Mouse (Mus musculus) brain, embryonic 14.5 days (tissue): ENCODE results near the gene Tlx1. TPM values are rescaled to one million over a fixed set of nuclear protein-coding genes. Genes with fewer than 3 reads are reported as not detected.
A peak's percentile ranks its signal among the peaks of the same experiment; 100 is the strongest.

Source experiments
- DNase-seq: peaks from one replicate; pipeline ENCODE4 v3.0.0-alpha.2; 2011; ENCODE audit warnings: low read depth
- CTCF ChIP-seq: fragments of 200-500 bp; IDR thresholded peaks from 2 replicates; pipeline ENCODE4 v1.5.1; 2012; ENCODE audit warnings: inconsistent platforms, mild to moderate bottlenecking, moderate library complexity, borderline replicate concordance; ENCODE audit not compliant: insufficient read depth, insufficient read length; ENCODE audit errors: extremely low read depth
- POLR2A ChIP-seq: fragments of 200-500 bp; IDR thresholded peaks from 2 replicates; pipeline ENCODE4 v1.6.1; 2012; ENCODE audit warnings: mild to moderate bottlenecking, inconsistent platforms, borderline replicate concordance; ENCODE audit not compliant: poor library complexity, insufficient read depth, insufficient read length, severe bottlenecking; ENCODE audit errors: extremely low read depth
- polyA plus RNA-seq: library from polyadenylated mRNA; depleted of rRNA; stranded (reverse); fragments of >200 nt; gene quantifications from 2 replicates; pipeline ENCODE4 v1.2.3, GENCODE M21; 2012; rRNA removed

The Tlx1 gene
- 0.83 and 3.4 TPM in 2 replicates for polyA plus RNA-seq

DNA sequence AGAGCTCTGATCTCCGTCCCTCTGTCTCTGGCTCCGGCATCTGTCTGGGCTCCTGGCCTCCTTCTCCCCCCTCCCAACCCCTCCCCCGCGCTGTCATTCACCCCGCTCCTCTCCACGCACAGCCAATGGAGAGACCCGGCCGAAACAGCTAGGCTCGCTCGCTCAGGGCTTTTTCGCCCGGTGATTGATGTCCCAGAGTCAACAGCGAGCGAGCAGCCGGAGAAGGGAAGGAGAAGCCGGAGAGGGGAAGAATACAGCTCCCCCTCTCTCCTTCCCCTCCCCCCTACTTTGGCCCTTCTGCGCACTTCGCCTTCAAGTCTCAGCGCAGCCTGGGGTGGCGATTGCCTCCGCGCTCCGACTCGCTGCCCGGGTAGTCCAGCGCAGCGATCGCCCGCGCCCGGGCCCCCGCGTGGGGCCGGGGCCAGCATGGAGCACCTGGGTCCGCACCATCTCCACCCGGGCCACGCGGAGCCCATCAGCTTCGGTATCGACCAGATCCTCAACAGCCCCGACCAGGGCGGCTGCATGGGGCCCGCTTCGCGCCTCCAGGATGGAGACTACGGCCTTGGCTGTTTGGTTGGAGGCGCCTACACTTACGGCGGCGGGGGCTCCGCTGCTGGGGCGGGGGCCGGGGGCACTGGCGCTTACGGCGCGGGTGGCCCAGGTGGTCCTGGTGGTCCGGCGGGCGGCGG is at the start of gene Tlx1:
TSS of gene Tlx1 (plus strand) at position 191 of the 692 bp plus-strand sequence.
- no peak for TF ChIP-seq CTCF
- TF ChIP-seq POLR2A = no peak
- no peak for DNase-seq

GRCm38 (mm10) chr19:45105591-45105990 is 44.9 kb upstream of the Tlx1 start:
- no peak for TF ChIP-seq CTCF
- no peak for TF ChIP-seq POLR2A
- DNase-seq = no peak

DNA sequence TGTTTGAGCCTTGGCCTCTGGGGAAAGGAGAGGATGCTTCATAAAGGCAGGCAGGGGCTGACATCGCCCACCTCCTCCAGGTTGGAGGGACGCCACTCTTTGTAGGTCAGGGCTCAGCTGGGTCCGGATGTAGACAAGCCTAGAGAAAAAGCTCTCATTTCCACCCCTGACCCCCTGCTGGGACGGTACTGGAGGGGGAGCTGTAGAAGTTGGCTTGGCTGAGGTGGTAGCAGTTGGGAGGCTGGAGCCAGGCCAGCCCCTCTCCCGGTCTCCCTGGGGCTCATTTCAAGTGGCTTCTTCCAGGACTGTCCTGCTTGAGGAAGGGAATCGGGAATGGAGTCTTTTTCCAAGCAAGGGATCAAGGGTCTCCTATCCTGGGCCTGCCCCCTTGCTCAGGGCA is 43.8 kb upstream of the Tlx1 start:
- no peak for TF ChIP-seq POLR2A
- no peak for TF ChIP-seq CTCF
- DNase-seq = no peak

DNA sequence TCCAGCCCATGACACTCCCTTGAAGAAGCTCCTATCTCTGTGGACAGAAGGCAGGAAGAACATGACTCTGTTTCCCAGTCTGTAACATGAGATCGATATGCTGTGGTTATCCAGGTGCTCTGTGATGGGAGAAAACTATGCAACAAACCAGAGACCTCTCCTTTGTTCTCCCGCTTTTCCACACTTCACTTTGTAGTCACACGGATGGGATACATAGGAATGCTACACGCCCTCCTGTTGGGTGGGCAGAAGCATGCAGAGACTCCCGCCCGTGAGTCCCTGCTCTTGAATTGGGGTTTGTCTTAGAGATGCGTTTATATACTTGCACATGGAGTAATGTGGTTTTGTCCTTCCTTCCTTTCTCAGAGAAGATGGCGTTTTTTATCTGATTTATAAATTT is 39.8 kb upstream of the Tlx1 start:
- TF ChIP-seq POLR2A = no peak
- no peak for TF ChIP-seq CTCF
- DNase-seq = no peak

GRCm38 (mm10) chr19:45112444-45112843 is 38.0 kb upstream of the Tlx1 start:
- DNase-seq = no peak
- TF ChIP-seq CTCF = peak; percentile 6; the same call in 1 of the 2 replicates
- no peak for TF ChIP-seq POLR2A

GRCm38 (mm10) chr19:45113791-45114460 is 36.6 kb upstream of the Tlx1 start:
- TF ChIP-seq POLR2A (no peak), CTCF (no peak)
- peak; percentile 22 for DNase-seq

GRCm38 (mm10) chr19:45114772-45115171 is 35.7 kb upstream of the Tlx1 start:
- no peak for TF ChIP-seq POLR2A
- no peak for TF ChIP-seq CTCF
- DNase-seq = no peak

- TF ChIP-seq CTCF (peak; percentile 54; the same call in 1 of the 2 replicates), POLR2A (no peak)
- DNase-seq = peak; percentile 48
Measured at GRCm38 (mm10) chr19:45116798-45117197, 33.7 kb upstream of the Tlx1 start.

GRCm38 (mm10) chr19:45131966-45132628 is 18.4 kb upstream of the Tlx1 start:
- TF ChIP-seq POLR2A (no peak), CTCF (no peak)
- DNase-seq = peak; percentile 47

GRCm38 (mm10) chr19:45142531-45142930 is 7.9 kb upstream of the Tlx1 start:
- TF ChIP-seq POLR2A (no peak), CTCF (no peak)

GRCm38 (mm10) chr19:45143214-45143895 is 7.1 kb upstream of the Tlx1 start:
- TF ChIP-seq CTCF = no peak
- TF ChIP-seq POLR2A = no peak
- DNase-seq = peak; percentile 63

More at GRCm38 (mm10) chr19:45142531-45142930, 7.9 kb upstream of the Tlx1 start:
- DNase-seq = no peak
